Mouse (Mus musculus) intestine, embryonic 14.5 days (tissue): ENCODE data around the gene Dynlt1a. TPM values are rescaled to one million over a fixed set of nuclear protein-coding genes. Genes with fewer than 3 reads are reported as not detected.
A peak's percentile ranks its signal among the peaks of the same experiment; 100 is the strongest.
"Not testable (repeated sequence)": the region's sequence is repeated elsewhere in the genome, so short reads cannot be mapped to it uniquely, and the experiment has no call there.

Experiments used
- ATAC-seq: fragments of 200-750 bp; cut with Nextera tagmentation; replicated peaks from 2 replicates; pipeline ENCODE4 v1.8.0; 2017; ENCODE audit warnings: low read depth, moderate number of reproducible peaks, moderate TSS enrichment, moderate library complexity; ENCODE audit not compliant: low FRiP score, low TSS enrichment
- DNase-seq: peaks from one replicate; pipeline ENCODE4 v3.0.0-alpha.2; 2018; ENCODE audit warnings: low spot score
- H3K27ac ChIP-seq: fragments of 300-500 bp; sonication (generic); 2 replicates; pipeline ENCODE4 v1.5.1; 2014; ENCODE audit warnings: low read depth, mild to moderate bottlenecking, control low read depth
- H3K27me3 ChIP-seq: fragments of 300-500 bp; sonication (generic); replicated peaks from 2 replicates; pipeline ENCODE4 v1.6.1; 2014; ENCODE audit warnings: low read length, control low read depth; ENCODE audit not compliant: control insufficient read depth, insufficient read depth
- H3K36me3 ChIP-seq: fragments of 300-500 bp; sonication (generic); 2 replicates; pipeline ENCODE4 v1.6.1; 2014; ENCODE audit warnings: low read length, control low read depth; ENCODE audit not compliant: control insufficient read depth, insufficient read depth
- H3K4me1 ChIP-seq: fragments of 300-500 bp; sonication (generic); replicated peaks from 2 replicates; pipeline ENCODE4 v1.6.1; 2014; ENCODE audit warnings: low read length, control low read depth, mixed read lengths; ENCODE audit not compliant: control insufficient read depth, insufficient read depth
- H3K4me2 ChIP-seq: fragments of 300-500 bp; sonication (generic); 2 replicates; pipeline ENCODE4 v1.6.1; 2014; ENCODE audit warnings: low read length
- H3K4me3 ChIP-seq: fragments of 300-500 bp; sonication (generic); 2 replicates; pipeline ENCODE4 v1.5.1; 2014; ENCODE audit warnings: low read depth, low read length, control low read depth, mixed read lengths
- H3K9ac ChIP-seq: fragments of 300-500 bp; sonication (generic); 2 replicates; pipeline ENCODE4 v1.6.1; 2014; ENCODE audit warnings: mild to moderate bottlenecking, low read length
- H3K9me3 ChIP-seq: fragments of 300-500 bp; sonication (generic); 2 replicates; pipeline ENCODE4 v1.6.1; 2016; ENCODE audit warnings: low read length, control low read depth; ENCODE audit not compliant: control insufficient read depth
- WGBS: fragments of 180-500 bp; shearing (Covaris S2); extraction: QIAGEN DNeasy Blood & Tissue Kit; methylation state at CpG from one replicate; pipeline ENCODE4 v1.1.7; 2014; 5-methylcytosine and 5-hydroxymethylcytosine counted together
- polyA plus RNA-seq: library from polyadenylated mRNA; unstranded; fragments of >200 nt; fragmentation: Nextera tagmentation; extraction: Ambion mirVana; gene quantifications from 2 replicates; pipeline ENCODE4 v1.2.1, GENCODE M21; 2014

The Dynlt1a gene
- polyA plus RNA-seq, 1 experiment from 2014 or later = 16.4 TPM

- not testable (repeated sequence) for H3K4me2 ChIP-seq, H3K4me3 ChIP-seq, H3K36me3 ChIP-seq, H3K9ac ChIP-seq, DNase-seq, H3K9me3 ChIP-seq, ATAC-seq, H3K27me3 ChIP-seq, H3K27ac ChIP-seq, H3K4me1 ChIP-seq
- WGBS = 96% methylated on average over 5 of the region's 6 CpGs
These were observed 12.4 kb downstream of the Dynlt1a start for GRCm38 (mm10) chr17:6304891-6305290.

- WGBS = 55% methylated on average over 6 of the region's 12 CpGs
- H3K4me3 ChIP-seq, DNase-seq, H3K4me2 ChIP-seq, H3K9me3 ChIP-seq, H3K27me3 ChIP-seq, H3K9ac ChIP-seq, H3K4me1 ChIP-seq, H3K27ac ChIP-seq, H3K36me3 ChIP-seq: not testable (repeated sequence)
- ATAC-seq = peak; percentile 56; the same call in 1 of the 2 replicates
These were observed 17.0 kb downstream of the Dynlt1a start for GRCm38 (mm10) chr17:6300190-6300863.

- not testable (repeated sequence) for H3K27ac ChIP-seq, H3K4me2 ChIP-seq, ATAC-seq, H3K9me3 ChIP-seq, DNase-seq, H3K9ac ChIP-seq, H3K36me3 ChIP-seq, H3K4me3 ChIP-seq, H3K4me1 ChIP-seq, H3K27me3 ChIP-seq
- WGBS = 89% methylated on average over 6 of the region's 15 CpGs
These were observed 20.1 kb downstream of the Dynlt1a start for GRCm38 (mm10) chr17:6297060-6297795.

- not testable (repeated sequence) for H3K4me2 ChIP-seq, H3K9me3 ChIP-seq, H3K4me3 ChIP-seq, H3K9ac ChIP-seq, ATAC-seq, H3K4me1 ChIP-seq, H3K27ac ChIP-seq, DNase-seq, H3K36me3 ChIP-seq, H3K27me3 ChIP-seq
- no CpG with 5 or more reads among the region's 5 CpGs for WGBS
These were observed 23.4 kb downstream of the Dynlt1a start for GRCm38 (mm10) chr17:6293882-6294281.

GRCm38 (mm10) chr17:6289045-6289444, 28.3 kb downstream of the Dynlt1a start:
- H3K36me3 ChIP-seq, ATAC-seq, H3K27me3 ChIP-seq, H3K4me2 ChIP-seq, H3K9me3 ChIP-seq, DNase-seq, H3K4me3 ChIP-seq, H3K4me1 ChIP-seq, H3K9ac ChIP-seq, H3K27ac ChIP-seq: not testable (repeated sequence)
- WGBS = 96% methylated on average over 9 of the region's 12 CpGs

GRCm38 (mm10) chr17:6286169-6286568, 31.1 kb downstream of the Dynlt1a start:
- H3K9me3 ChIP-seq, H3K4me1 ChIP-seq, H3K4me2 ChIP-seq, H3K27me3 ChIP-seq, H3K4me3 ChIP-seq, H3K27ac ChIP-seq, H3K36me3 ChIP-seq, ATAC-seq, DNase-seq, H3K9ac ChIP-seq: not testable (repeated sequence)
- WGBS = 95% methylated on average over 5 of the region's 5 CpGs

GRCm38 (mm10) chr17:6283137-6283536, 34.2 kb downstream of the Dynlt1a start:
- not testable (repeated sequence) for ATAC-seq, H3K4me3 ChIP-seq, H3K9ac ChIP-seq, H3K27ac ChIP-seq, H3K9me3 ChIP-seq, DNase-seq, H3K4me2 ChIP-seq, H3K27me3 ChIP-seq, H3K4me1 ChIP-seq, H3K36me3 ChIP-seq
- 92% methylated on average over 7 of the region's 10 CpGs for WGBS

- H3K9ac ChIP-seq, H3K4me3 ChIP-seq, H3K36me3 ChIP-seq, DNase-seq, ATAC-seq, H3K9me3 ChIP-seq, H3K4me2 ChIP-seq, H3K4me1 ChIP-seq, H3K27ac ChIP-seq, H3K27me3 ChIP-seq: not testable (repeated sequence)
- WGBS = 95% methylated on average over 17 of the region's 19 CpGs
These were observed 36.8 kb downstream of the Dynlt1a start for GRCm38 (mm10) chr17:6280513-6280912.

- H3K27me3 ChIP-seq, H3K4me3 ChIP-seq, H3K9me3 ChIP-seq, H3K4me2 ChIP-seq, H3K36me3 ChIP-seq, H3K9ac ChIP-seq, H3K27ac ChIP-seq, DNase-seq, H3K4me1 ChIP-seq: not testable (repeated sequence)
- ATAC-seq = 0 out of 2 replicates have a peak, but pooled peaks have one; percentile 44
- WGBS = 91% methylated on average over 8 of the region's 10 CpGs
These were observed 37.5 kb downstream of the Dynlt1a start for GRCm38 (mm10) chr17:6279772-6280171.
